Mouse (Mus musculus) forebrain, embryonic 16.5 days (tissue): Measurements from ENCODE around the gene Zfp488. TPM values are rescaled to one million over a fixed set of nuclear protein-coding genes. Genes with fewer than 3 reads are reported as not detected.
A peak's percentile ranks its signal among the peaks of the same experiment; 100 is the strongest.

Experiments
- ATAC-seq: fragments of 200-750 bp; cut with Nextera tagmentation; 2 replicates; pipeline ENCODE4 v1.8.0; 2017; ENCODE audit warnings: mild to moderate bottlenecking, moderate library complexity
- H3K27ac ChIP-seq: fragments of 300-500 bp; sonication (generic); 2 replicates; pipeline ENCODE4 v1.5.1; 2014; ENCODE audit warnings: low read length, control low read depth
- H3K27me3 ChIP-seq: fragments of 300-500 bp; sonication (generic); replicated peaks from 2 replicates; pipeline ENCODE4 v1.6.1; 2014; ENCODE audit warnings: low read length; ENCODE audit not compliant: control insufficient read depth, insufficient read depth
- H3K36me3 ChIP-seq: fragments of 300-500 bp; sonication (generic); 2 replicates; pipeline ENCODE4 v1.6.1; 2014; ENCODE audit not compliant: control insufficient read depth, insufficient read depth
- H3K4me1 ChIP-seq: fragments of 300-500 bp; sonication (generic); replicated peaks from 2 replicates; pipeline ENCODE4 v1.6.1; 2014; ENCODE audit warnings: low read length; ENCODE audit not compliant: control insufficient read depth, insufficient read depth
- H3K4me2 ChIP-seq: fragments of 300-500 bp; sonication (generic); 2 replicates; pipeline ENCODE4 v1.6.1; 2014; ENCODE audit warnings: mild to moderate bottlenecking, low read length, control low read depth
- H3K4me3 ChIP-seq: fragments of 300-500 bp; sonication (generic); replicated peaks from 2 replicates; pipeline ENCODE4 v1.5.1; 2014; ENCODE audit warnings: mild to moderate bottlenecking, low read length, control low read depth
- H3K9ac ChIP-seq: fragments of 300-500 bp; sonication (generic); replicated peaks from 2 replicates; pipeline ENCODE4 v1.6.1; 2014; ENCODE audit warnings: low read depth, low read length, control low read depth
- H3K9me3 ChIP-seq: fragments of 300-500 bp; sonication (generic); 2 replicates; pipeline ENCODE4 v1.6.1; 2016; ENCODE audit warnings: low read length; ENCODE audit not compliant: control insufficient read depth
- WGBS: fragments of 180-500 bp; shearing (Covaris S2); extraction: QIAGEN DNeasy Blood & Tissue Kit; methylation state at CpG from one replicate; pipeline ENCODE4 v1.1.7; 2014; 5-methylcytosine and 5-hydroxymethylcytosine counted together
- polyA plus RNA-seq: library from polyadenylated mRNA; unstranded; fragments of >200 nt; fragmentation: Nextera tagmentation; extraction: Ambion mirVana; gene quantifications from 2 replicates; pipeline ENCODE4 v1.2.1, GENCODE M21; 2015

Zfp488 gene
- polyA plus RNA-seq, 1 experiment from 2014 or later = 0.15 TPM

GRCm38 (mm10) chr14:33958841-33959240 lies 19.7 kb downstream of the Zfp488 start:
- no peak overlapping the region for H3K4me3 ChIP-seq
- H3K36me3 ChIP-seq = no peaks in the 10 kb centered on the region
- no peaks in the 10 kb centered on the region for H3K9me3 ChIP-seq
- H3K9ac ChIP-seq = no peak overlapping the region
- no peak overlapping the region for H3K27ac ChIP-seq
- H3K4me1 ChIP-seq = no peaks in the 10 kb centered on the region
- no peak overlapping the region for H3K4me2 ChIP-seq
- WGBS = 72% methylated on average over 3 of the region's 3 CpGs
- H3K27me3 ChIP-seq = no peaks in the 10 kb centered on the region
- no peak for ATAC-seq

DNA sequence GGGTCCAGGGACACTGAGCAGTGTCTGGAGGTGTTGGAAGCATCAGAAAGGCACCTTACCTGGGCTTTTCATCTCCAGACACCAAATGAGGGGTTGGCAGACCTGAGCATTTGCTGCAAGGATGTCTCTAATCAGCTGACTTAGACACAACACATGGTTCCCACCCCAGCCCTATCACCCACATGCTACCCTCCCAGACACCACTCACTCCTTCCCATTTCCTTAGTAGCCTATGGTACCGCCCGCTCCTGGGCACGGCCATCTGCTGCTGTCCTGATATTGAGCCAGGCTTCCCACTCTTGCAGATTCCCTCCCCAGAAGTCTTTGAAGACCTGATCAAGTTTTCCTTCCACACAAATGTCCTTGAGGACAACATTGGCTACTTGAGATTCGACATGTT lies 20.4 kb downstream of the Zfp488 start:
- Histone ChIP-seq H3K4me1 (no peaks in the 10 kb centered on the region), H3K27ac (no peak overlapping the region), H3K27me3 (no peaks in the 10 kb centered on the region), H3K4me3 (no peak overlapping the region), H3K9me3 (no peaks in the 10 kb centered on the region), H3K9ac (no peak overlapping the region), H3K36me3 (no peaks in the 10 kb centered on the region), H3K4me2 (no peak overlapping the region)
- WGBS = 96% methylated on average over 4 of the region's 4 CpGs
- ATAC-seq = no peak

- no peak overlapping the region for H3K9ac ChIP-seq
- no peak for ATAC-seq
- H3K36me3 ChIP-seq = no peaks in the 10 kb centered on the region
- H3K27me3 ChIP-seq = no peaks in the 10 kb centered on the region
- no peak overlapping the region for H3K4me3 ChIP-seq
- H3K27ac ChIP-seq = no peak overlapping the region
- no peaks in the 10 kb centered on the region for H3K4me1 ChIP-seq
- H3K9me3 ChIP-seq = no peaks in the 10 kb centered on the region
- 85% methylated on average over 13 of the region's 13 CpGs for WGBS
- no peak overlapping the region for H3K4me2 ChIP-seq
Measured at GRCm38 (mm10) chr14:33956055-33956454, 22.5 kb downstream of the Zfp488 start.

DNA sequence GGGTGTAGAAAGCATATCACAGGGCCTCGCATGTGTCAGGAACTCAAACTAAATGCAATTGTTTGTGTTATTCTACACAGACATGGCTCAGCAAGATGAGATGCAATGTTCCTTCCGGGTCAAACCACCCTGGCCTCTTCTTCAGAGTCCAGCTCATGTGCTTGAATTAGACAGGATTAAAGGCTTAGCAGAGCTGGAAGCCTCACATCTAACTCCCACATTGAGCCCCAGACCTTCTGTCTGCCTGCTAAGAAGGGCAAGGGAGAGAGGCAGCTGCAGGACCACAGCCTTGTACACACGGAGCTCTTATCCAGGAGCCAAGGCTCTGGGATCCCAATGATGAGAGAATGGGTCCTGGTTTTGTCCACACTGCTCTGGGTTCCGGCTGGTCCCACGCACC lies 24.8 kb downstream of the Zfp488 start, which contains the start of gene Rbp3:
TSS of gene Rbp3 (plus strand) at position 243 of the 400 bp plus-strand sequence.
- Histone ChIP-seq H3K4me2 (no peak within 1 kb of the TSS), H3K27ac (no peak within 1 kb of the TSS), H3K27me3 (no peaks in the 10 kb centered on the region), H3K9ac (no peak within 1 kb of the TSS), H3K4me1 (no peaks in the 10 kb centered on the region), H3K9me3 (no peaks in the 10 kb centered on the region), H3K4me3 (no peak within 1 kb of the TSS), H3K36me3 (no peaks in the 10 kb centered on the region)
- WGBS = 84% methylated on average over 5 of the region's 5 CpGs
- ATAC-seq = no peak

GRCm38 (mm10) chr14:33952233-33952981 lies 26.2 kb downstream of the Zfp488 start:
- Histone ChIP-seq H3K9me3 (no peaks in the 10 kb centered on the region), H3K36me3 (no peaks in the 10 kb centered on the region), H3K27me3 (no peaks in the 10 kb centered on the region), H3K9ac (no peak overlapping the region), H3K4me3 (no peak overlapping the region), H3K4me2 (no peak overlapping the region), H3K4me1 (no peaks in the 10 kb centered on the region), H3K27ac (no peak overlapping the region)
- no peak for ATAC-seq
- 60% methylated on average over 6 of the region's 6 CpGs for WGBS

DNA sequence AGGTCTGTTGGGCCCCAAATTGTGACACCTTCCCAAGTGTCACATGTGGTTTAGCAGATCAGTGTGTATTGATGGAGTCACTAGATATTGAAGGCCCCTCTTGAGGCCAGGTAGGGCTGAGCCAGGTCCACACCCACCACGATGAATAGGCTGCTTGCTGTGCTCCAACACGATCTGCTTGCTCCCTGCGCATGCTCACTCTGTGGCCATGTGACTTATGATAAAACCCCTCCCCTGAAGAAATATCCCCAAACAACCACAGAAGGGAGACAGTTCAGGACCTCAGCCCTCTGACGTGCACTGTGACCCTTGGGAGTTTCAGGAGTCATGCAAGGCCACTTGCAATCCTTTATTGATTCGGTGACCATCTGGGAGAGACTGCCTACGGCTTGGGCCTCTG lies 32.4 kb downstream of the Zfp488 start:
- ATAC-seq = no peak
- WGBS = 84% methylated on average over 6 of the region's 6 CpGs

DNA sequence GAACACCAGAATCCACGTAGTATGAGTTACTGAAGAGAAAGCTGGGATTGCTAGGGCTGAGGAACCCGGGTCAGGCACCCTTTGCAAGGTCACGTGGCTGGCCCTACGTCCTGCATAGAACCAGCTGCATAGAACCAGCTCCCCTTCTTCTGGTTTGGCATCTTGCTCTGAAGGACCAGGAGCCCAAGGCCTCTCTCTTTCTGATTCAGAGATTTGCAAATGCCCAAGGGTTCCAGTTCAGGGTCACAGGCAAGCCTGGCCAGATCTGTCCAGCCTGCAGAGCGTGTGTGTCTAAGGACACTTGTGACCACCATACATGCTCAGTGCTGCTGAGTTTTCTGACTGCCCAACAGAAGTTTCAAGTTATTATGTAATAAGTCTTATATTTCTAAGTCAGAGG lies 36.3 kb downstream of the Zfp488 start:
- WGBS = 84% methylated on average over 5 of the region's 5 CpGs
- H3K4me2 ChIP-seq = no peak overlapping the region
- no peak for ATAC-seq
- no peak overlapping the region for H3K4me3 ChIP-seq
- H3K27me3 ChIP-seq = no peaks in the 10 kb centered on the region
- no peaks in the 10 kb centered on the region for H3K9me3 ChIP-seq
- H3K9ac ChIP-seq = no peak overlapping the region
- no peaks in the 10 kb centered on the region for H3K36me3 ChIP-seq
- no peak overlapping the region for H3K27ac ChIP-seq
- H3K4me1 ChIP-seq = no peaks in the 10 kb centered on the region

More for the DNA sequence above, 32.4 kb downstream of the Zfp488 start:
- H3K27me3 ChIP-seq = no peaks in the 10 kb centered on the region
- no peak overlapping the region for H3K9ac ChIP-seq
- H3K36me3 ChIP-seq = no peaks in the 10 kb centered on the region
- no peak overlapping the region for H3K4me2 ChIP-seq
- H3K27ac ChIP-seq = no peak overlapping the region
- H3K4me1 ChIP-seq = no peaks in the 10 kb centered on the region
- H3K4me3 ChIP-seq = no peak overlapping the region
- no peaks in the 10 kb centered on the region for H3K9me3 ChIP-seq

- no peak for ATAC-seq
- H3K4me1 ChIP-seq = no peaks in the 10 kb centered on the region
- WGBS = 82% methylated on average over 8 of the region's 8 CpGs
- H3K9me3 ChIP-seq = no peaks in the 10 kb centered on the region
- H3K36me3 ChIP-seq = no peaks in the 10 kb centered on the region
- no peak within 1 kb of the TSS for H3K9ac ChIP-seq
- no peaks in the 10 kb centered on the region for H3K27me3 ChIP-seq
- no peak within 1 kb of the TSS for H3K27ac ChIP-seq
- no peak within 1 kb of the TSS for H3K4me2 ChIP-seq
- no peak within 1 kb of the TSS for H3K4me3 ChIP-seq
Measured at GRCm38 (mm10) chr14:33940739-33941138, 37.8 kb downstream of the Zfp488 start, which contains the start of gene Gdf2. Gene Gdf2, plus strand, starts transcription at chr14:33941039.

GRCm38 (mm10) chr14:33939117-33939516 lies 39.4 kb downstream of the Zfp488 start:
- H3K27me3 ChIP-seq = no peaks in the 10 kb centered on the region
- 24% methylated on average over 9 of the region's 9 CpGs for whole genome bisulfite sequencing
- ATAC-seq = peak; percentile 38

More at GRCm38 (mm10) chr14:33939117-33939516, 39.4 kb downstream of the Zfp488 start:
- no peaks in the 10 kb centered on the region for H3K4me1 ChIP-seq
- no peak overlapping the region for H3K9ac ChIP-seq
- H3K36me3 ChIP-seq = no peaks in the 10 kb centered on the region
- H3K4me2 ChIP-seq = peak overlapping the region; percentile 21; the same call in 1 of the 2 replicates
- no peaks in the 10 kb centered on the region for H3K9me3 ChIP-seq
- H3K4me3 ChIP-seq = no peak overlapping the region
- no peak overlapping the region for H3K27ac ChIP-seq
